Mouse (Mus musculus): ENCODE results near the gene Stard10. TPM values are rescaled to one million over a fixed set of nuclear protein-coding genes. Genes with fewer than 3 reads are reported as not detected.
A peak's percentile ranks its signal among the peaks of the same experiment; 100 is the strongest.

Gene Stard10
- total RNA-seq, 2 experiments from 2014 or later = 40.4 to 41.1 TPM

- peak; percentile 93 for DNase-seq (ENCODE audit: low spot score)
Measured at GRCm38 (mm10) chr7:101301881-101302456, 14.9 kb upstream of the Stard10 start, which contains the start of gene Atg16l2. TSS of gene Atg16l2 (minus strand) at chr7:101302251.

GRCm38 (mm10) chr7:101302691-101303090 is 14.2 kb upstream of the Stard10 start:
- no peak for DNase-seq (ENCODE audit: low spot score)

GRCm38 (mm10) chr7:101306841-101307240 is 10.0 kb upstream of the Stard10 start:
- DNase-seq (ENCODE audit: low spot score) = no peak

- no peak for DNase-seq (ENCODE audit: low spot score)
Measured at GRCm38 (mm10) chr7:101309985-101310326, 6.9 kb upstream of the Stard10 start.

- DNase-seq (ENCODE audit: low spot score) = peak; percentile 97
Measured at GRCm38 (mm10) chr7:101310327-101311028, 6.4 kb upstream of the Stard10 start.

GRCm38 (mm10) chr7:101311061-101311460 is 5.8 kb upstream of the Stard10 start:
- no peak for DNase-seq (ENCODE audit: low spot score)

- DNase-seq (ENCODE audit: low spot score) = no peak
Measured at GRCm38 (mm10) chr7:101313033-101313432, 3.9 kb upstream of the Stard10 start.

GRCm38 (mm10) chr7:101314396-101314795 is 2.5 kb upstream of the Stard10 start:
- DNase-seq (ENCODE audit: low spot score) = no peak

GRCm38 (mm10) chr7:101315699-101316098 is 1.2 kb upstream of the Stard10 start:
- DNase-seq (ENCODE audit: low spot score) = no peak

- DNase-seq (ENCODE audit: low spot score) = no peak
Measured at GRCm38 (mm10) chr7:101316591-101317001, 290 bp upstream of the Stard10 start.

GRCm38 (mm10) chr7:101318848-101319247 is 2.0 kb downstream of the Stard10 start:
- no peak for DNase-seq (ENCODE audit: low spot score)

GRCm38 (mm10) chr7:101319796-101320195 is 2.9 kb downstream of the Stard10 start:
- no peak for DNase-seq (ENCODE audit: low spot score)

- no peak for DNase-seq (ENCODE audit: low spot score)
Measured at GRCm38 (mm10) chr7:101320399-101321217, 3.7 kb downstream of the Stard10 start.

- DNase-seq (ENCODE audit: low spot score) = no peak
Measured at GRCm38 (mm10) chr7:101321218-101321827, 4.4 kb downstream of the Stard10 start.

GRCm38 (mm10) chr7:101323141-101323594 is 6.3 kb downstream of the Stard10 start:
- no peak for DNase-seq (ENCODE audit: low spot score)

GRCm38 (mm10) chr7:101324142-101324962 is 7.5 kb downstream of the Stard10 start:
- no peak for DNase-seq (ENCODE audit: low spot score)

GRCm38 (mm10) chr7:101326006-101326405 is 9.1 kb downstream of the Stard10 start:
- DNase-seq (ENCODE audit: low spot score) = no peak

GRCm38 (mm10) chr7:101327263-101327662 is 10.4 kb downstream of the Stard10 start:
- DNase-seq (ENCODE audit: low spot score) = no peak

GRCm38 (mm10) chr7:101327786-101328185 is 10.9 kb downstream of the Stard10 start:
- no peak for DNase-seq (ENCODE audit: low spot score)

- DNase-seq (ENCODE audit: low spot score) = no peak
Measured at GRCm38 (mm10) chr7:101328621-101329158, 11.8 kb downstream of the Stard10 start.

GRCm38 (mm10) chr7:101329606-101330005 is 12.7 kb downstream of the Stard10 start:
- DNase-seq (ENCODE audit: low spot score) = no peak
